Mouse (Mus musculus): ENCODE measurements around the gene Cldn3. TPM values are rescaled to one million over a fixed set of nuclear protein-coding genes. Genes with fewer than 3 reads are reported as not detected.
A peak's percentile ranks its signal among the peaks of the same experiment; 100 is the strongest.

The Cldn3 gene
- polyA plus RNA-seq, 1 experiment from 2014 or later = 4.7 TPM

DNA sequence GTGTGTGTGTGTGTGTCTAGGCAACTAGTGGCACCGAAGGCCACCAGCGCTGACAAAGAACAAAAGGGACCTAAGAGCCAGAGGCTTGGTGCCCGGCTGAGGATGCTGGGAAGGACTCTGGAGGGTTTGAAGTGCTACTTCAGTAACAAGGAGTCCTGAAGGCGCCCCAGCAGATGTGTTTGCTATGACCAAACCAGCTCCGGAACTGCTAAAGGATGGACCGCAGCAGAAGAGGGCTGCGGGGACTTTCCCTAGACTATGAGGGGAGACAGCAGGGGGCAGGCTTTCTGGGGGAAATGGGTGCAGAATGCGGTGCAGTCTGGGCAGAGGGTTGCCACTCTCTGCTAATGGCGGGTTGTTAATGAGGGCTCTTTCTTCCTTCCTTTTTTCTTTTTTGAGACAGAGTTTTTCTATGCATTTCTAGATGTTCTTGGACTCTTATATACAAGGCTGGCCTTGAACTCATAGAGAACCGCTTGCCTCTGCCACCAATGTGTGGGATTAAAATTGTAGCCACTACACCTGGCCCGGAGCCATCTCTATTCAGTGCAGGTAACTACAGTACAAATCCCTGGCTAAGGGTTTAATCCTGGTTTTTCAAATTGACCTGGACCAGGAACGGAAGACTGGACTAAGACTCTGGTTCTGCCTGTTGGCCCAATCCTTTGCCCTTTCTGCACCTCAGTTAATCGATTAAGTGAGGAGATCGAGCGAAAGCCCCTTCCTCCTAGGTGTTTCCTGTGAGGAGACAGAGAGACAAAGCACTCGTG, 22.0 kb downstream of the Cldn3 start:
- no peak for ATAC-seq (ENCODE audit: insufficient number of reproducible peaks, insufficient read depth, low FRiP score, low TSS enrichment, low read depth)
- H3K4me1 ChIP-seq (replicated peaks) = peaks cover 29% of the 10 kb centered on the region
- H3K4me3 ChIP-seq (replicated peaks) = peak overlapping the region; percentile 56
- H3K9ac ChIP-seq (replicated peaks) = peak overlapping the region; percentile 52
- WGBS = 31% methylated on average over 16 of the region's 16 CpGs
- peak overlapping the region; percentile 94 for H3K27ac ChIP-seq
- no peaks in the 10 kb centered on the region for H3K36me3 ChIP-seq
- peaks cover 17% of the 10 kb centered on the region for H3K27me3 ChIP-seq
- H3K4me2 ChIP-seq = peak overlapping the region; percentile 65
- no peaks in the 10 kb centered on the region for H3K9me3 ChIP-seq

GRCm38 (mm10) chr5:135008671-135009589, 22.9 kb downstream of the Cldn3 start, which contains the start of gene Abhd11:
Gene Abhd11, plus strand, starts transcription at chr5:135009152.
- Histone ChIP-seq H3K9ac (replicated peaks) (peak within 1 kb of the TSS; percentile 52), H3K27ac (peak within 1 kb of the TSS; percentile 96), H3K9me3 (no peaks in the 10 kb centered on the region), H3K4me3 (replicated peaks) (peak within 1 kb of the TSS; percentile 56), H3K4me2 (peak within 1 kb of the TSS; percentile 65), H3K36me3 (no peaks in the 10 kb centered on the region), H3K4me1 (replicated peaks) (peaks cover 31% of the 10 kb centered on the region), H3K27me3 (peaks cover 17% of the 10 kb centered on the region)
- WGBS = under 1% methylated on average over 52 of the region's 52 CpGs
- peak; percentile 86 for ATAC-seq (ENCODE audit: insufficient number of reproducible peaks, insufficient read depth, low FRiP score, low TSS enrichment, low read depth)

DNA sequence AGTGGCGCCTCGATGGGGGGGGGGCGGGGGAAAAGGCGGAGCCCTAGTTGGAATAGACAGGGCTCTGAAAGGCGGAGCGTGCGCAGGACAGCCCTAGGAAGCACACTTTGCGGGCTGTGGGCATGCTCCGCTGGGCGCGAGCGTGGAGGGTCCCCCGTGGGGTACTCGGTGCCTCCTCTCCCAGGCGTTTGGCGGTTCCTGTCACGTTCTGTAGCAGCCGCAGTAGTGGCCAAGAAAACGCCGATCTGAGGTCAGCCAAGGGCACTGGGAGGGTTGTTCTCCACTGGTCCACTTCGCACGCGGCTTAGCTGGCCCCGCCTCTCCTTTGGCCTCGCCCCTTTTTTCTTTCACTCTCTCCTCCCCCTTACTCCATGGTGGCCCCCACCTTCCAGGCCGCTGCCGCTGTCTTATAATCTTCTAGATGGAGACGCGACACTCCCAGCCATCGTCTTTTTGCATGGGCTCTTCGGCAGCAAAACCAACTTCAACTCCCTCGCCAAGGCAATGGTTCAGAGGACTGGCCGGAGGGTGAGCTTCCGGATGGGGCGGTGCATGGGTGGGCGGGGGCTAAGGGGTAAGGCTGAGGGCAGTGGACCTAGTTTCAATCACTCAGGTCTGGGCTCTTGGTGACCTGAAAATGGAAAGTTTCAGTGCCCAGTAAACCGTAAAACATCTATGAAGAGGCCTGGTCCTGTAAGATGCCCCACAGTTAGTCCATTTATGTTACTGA, 23.7 kb downstream of the Cldn3 start:
- ATAC-seq (ENCODE audit: insufficient number of reproducible peaks, insufficient read depth, low FRiP score, low TSS enrichment, low read depth) = peak; percentile 71
- Histone ChIP-seq H3K9ac (replicated peaks) (peak overlapping the region; percentile 51), H3K36me3 (no peaks in the 10 kb centered on the region), H3K4me3 (replicated peaks) (peak overlapping the region; percentile 56), H3K9me3 (no peaks in the 10 kb centered on the region), H3K27me3 (peaks cover 17% of the 10 kb centered on the region), H3K4me2 (peak overlapping the region; percentile 65), H3K4me1 (replicated peaks) (peaks cover 31% of the 10 kb centered on the region), H3K27ac (peak overlapping the region; percentile 96)
- WGBS = under 1% methylated on average over 37 of the region's 37 CpGs

DNA sequence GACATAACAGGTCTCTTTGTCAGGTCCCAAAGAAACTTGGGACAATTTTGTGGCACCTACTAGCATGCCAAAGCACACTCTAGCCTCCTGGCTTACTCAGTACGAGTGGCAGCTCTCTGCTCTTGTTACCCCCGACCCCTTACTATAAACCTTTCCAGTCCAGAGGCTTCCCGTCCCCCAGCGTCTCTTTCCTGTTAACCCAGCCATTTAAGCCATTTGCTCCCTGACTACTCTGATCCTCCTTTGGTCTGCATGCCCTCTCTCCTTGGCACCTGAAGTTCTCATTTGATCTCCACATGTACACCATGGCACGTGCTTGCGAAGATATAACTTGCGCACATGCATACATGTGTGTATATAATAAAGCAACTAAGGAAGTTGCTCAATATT, 24.3 kb downstream of the Cldn3 start:
- Histone ChIP-seq H3K9me3 (no peaks in the 10 kb centered on the region), H3K4me3 (replicated peaks) (peak overlapping the region; percentile 56), H3K4me2 (peak overlapping the region; percentile 65), H3K27me3 (peaks cover 17% of the 10 kb centered on the region), H3K36me3 (no peaks in the 10 kb centered on the region), H3K27ac (peak overlapping the region; percentile 96), H3K4me1 (replicated peaks) (peaks cover 31% of the 10 kb centered on the region), H3K9ac (replicated peaks) (peak overlapping the region; percentile 51)
- 51% methylated on average over 7 of the region's 7 CpGs for WGBS
- no peak for ATAC-seq (ENCODE audit: insufficient number of reproducible peaks, insufficient read depth, low FRiP score, low TSS enrichment, low read depth)

DNA sequence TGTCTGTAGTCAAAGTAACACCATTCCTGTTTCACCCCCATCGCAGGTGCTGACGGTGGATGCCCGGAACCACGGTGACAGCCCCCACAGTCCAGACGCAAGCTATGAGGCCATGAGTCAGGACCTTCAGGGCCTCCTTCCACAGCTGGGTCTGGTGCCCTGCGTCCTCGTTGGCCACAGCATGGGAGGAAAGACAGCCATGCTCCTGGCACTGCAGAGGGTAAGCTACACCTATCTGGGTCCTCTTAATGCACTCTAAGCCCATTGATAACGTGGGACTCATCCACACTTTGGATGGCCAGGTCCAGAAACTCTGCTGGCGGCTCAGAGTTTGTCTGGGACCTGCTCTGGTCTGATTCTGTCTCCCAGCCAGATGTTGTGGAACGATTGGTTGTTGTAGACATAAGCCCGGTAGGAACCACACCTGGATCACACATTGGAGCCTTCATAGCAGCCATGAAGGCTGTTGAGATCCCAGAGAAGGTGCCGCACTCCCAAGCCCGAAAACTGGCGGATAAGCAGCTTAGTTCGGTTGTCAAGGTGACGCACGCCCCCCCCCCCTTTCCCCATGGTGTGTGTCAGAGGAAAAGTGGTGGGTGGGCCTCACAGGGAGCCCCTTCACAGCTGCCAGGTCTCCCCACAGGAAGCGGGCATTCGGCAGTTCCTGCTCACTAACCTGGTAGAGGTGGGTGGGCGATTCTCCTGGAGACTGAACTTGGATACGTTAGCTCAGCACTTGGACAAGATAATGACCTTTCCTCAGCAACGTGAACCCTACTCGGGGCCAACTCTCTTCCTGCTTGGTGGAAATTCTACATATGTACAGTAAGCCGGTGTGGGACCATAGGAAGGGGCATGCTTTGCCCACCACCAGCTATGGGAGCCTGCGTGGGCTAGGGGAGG, 25.1 kb downstream of the Cldn3 start:
- ATAC-seq (ENCODE audit: insufficient number of reproducible peaks, insufficient read depth, low FRiP score, low TSS enrichment, low read depth) = no peak
- H3K4me3 ChIP-seq (replicated peaks) = 0 out of 2 replicates have a peak overlapping the region, but pooled peaks have one; percentile 11
- no peak overlapping the region for H3K9ac ChIP-seq (replicated peaks)
- H3K27me3 ChIP-seq = peaks cover 13% of the 10 kb centered on the region
- peaks cover 31% of the 10 kb centered on the region for H3K4me1 ChIP-seq (replicated peaks)
- no peak overlapping the region for H3K4me2 ChIP-seq
- H3K36me3 ChIP-seq = no peaks in the 10 kb centered on the region
- no peak overlapping the region for H3K27ac ChIP-seq
- H3K9me3 ChIP-seq = no peaks in the 10 kb centered on the region
- 88% methylated on average over 25 of the region's 25 CpGs for WGBS

GRCm38 (mm10) chr5:135011809-135012613, 26.0 kb downstream of the Cldn3 start:
- Histone ChIP-seq H3K9ac (replicated peaks) (0 out of 2 replicates have a peak overlapping the region, but pooled peaks have one; percentile 8), H3K27me3 (peaks cover 13% of the 10 kb centered on the region), H3K4me1 (replicated peaks) (peaks cover 31% of the 10 kb centered on the region), H3K36me3 (no peaks in the 10 kb centered on the region), H3K27ac (peak overlapping the region; percentile 12; the same call in 1 of the 2 replicates), H3K4me2 (peak overlapping the region; percentile 43), H3K4me3 (replicated peaks) (peak overlapping the region; percentile 16; the same call in 1 of the 2 replicates), H3K9me3 (no peaks in the 10 kb centered on the region)
- ATAC-seq (ENCODE audit: insufficient number of reproducible peaks, insufficient read depth, low FRiP score, low TSS enrichment, low read depth) = no peak
- WGBS = 24% methylated on average over 26 of the region's 26 CpGs

DNA sequence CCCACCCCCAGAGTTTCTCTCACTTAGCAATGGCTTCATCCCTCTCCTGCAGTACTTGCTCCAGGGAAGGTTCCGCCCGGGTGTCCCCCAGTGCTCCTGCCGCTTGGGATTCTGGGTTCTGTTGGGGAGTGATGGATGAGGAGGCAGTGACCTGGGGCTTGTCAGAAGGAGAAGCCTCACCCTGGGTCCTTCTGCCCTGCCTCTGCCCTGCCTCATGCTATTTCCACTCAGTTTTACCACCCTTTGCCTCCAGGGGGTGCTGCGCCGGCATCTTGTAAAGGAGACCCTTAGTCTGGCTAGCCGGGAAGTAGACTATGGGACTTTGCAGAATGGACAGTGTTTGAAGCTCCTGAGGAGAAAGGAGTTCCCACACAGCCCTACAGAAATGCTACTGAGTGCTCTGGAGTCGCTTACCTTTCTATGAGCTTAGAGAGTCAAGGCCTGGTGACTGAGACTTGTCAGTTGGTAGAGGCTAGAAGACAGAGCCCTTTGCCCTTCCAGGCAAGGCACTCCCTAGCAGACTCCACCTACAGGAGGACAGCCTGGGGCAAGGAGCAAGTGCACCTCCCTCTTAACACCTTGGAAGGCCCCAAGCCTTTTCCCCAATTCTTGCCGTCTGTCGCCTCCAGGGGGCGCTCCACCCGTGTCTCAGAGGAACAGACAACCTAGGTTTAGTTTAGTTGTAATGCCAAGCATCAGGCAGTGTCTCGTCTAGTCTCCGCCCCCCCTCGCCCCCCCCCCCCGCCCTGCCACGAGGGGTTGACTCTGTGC, 26.8 kb downstream of the Cldn3 start:
- H3K9me3 ChIP-seq = no peaks in the 10 kb centered on the region
- H3K27ac ChIP-seq = no peak overlapping the region
- H3K4me3 ChIP-seq (replicated peaks) = peak overlapping the region; percentile 16; the same call in 1 of the 2 replicates
- H3K4me2 ChIP-seq = peak overlapping the region; percentile 43
- 2% methylated on average over 16 of the region's 16 CpGs for WGBS
- no peaks in the 10 kb centered on the region for H3K36me3 ChIP-seq
- H3K9ac ChIP-seq (replicated peaks) = 0 out of 2 replicates have a peak overlapping the region, but pooled peaks have one; percentile 8
- ATAC-seq (ENCODE audit: insufficient number of reproducible peaks, insufficient read depth, low FRiP score, low TSS enrichment, low read depth) = no peak
- peaks cover 31% of the 10 kb centered on the region for H3K4me1 ChIP-seq (replicated peaks)
- H3K27me3 ChIP-seq = peaks cover 13% of the 10 kb centered on the region

GRCm38 (mm10) chr5:135015497-135015896, 29.5 kb downstream of the Cldn3 start:
- Histone ChIP-seq H3K4me1 (replicated peaks) (peaks cover 21% of the 10 kb centered on the region), H3K27ac (no peak overlapping the region), H3K9ac (replicated peaks) (no peak overlapping the region), H3K36me3 (no peaks in the 10 kb centered on the region), H3K27me3 (peaks cover 13% of the 10 kb centered on the region), H3K4me2 (no peak overlapping the region), H3K4me3 (replicated peaks) (no peak overlapping the region), H3K9me3 (no peaks in the 10 kb centered on the region)
- ATAC-seq (ENCODE audit: insufficient number of reproducible peaks, insufficient read depth, low FRiP score, low TSS enrichment, low read depth) = no peak
- 13% methylated on average over 7 of the region's 7 CpGs for WGBS

DNA sequence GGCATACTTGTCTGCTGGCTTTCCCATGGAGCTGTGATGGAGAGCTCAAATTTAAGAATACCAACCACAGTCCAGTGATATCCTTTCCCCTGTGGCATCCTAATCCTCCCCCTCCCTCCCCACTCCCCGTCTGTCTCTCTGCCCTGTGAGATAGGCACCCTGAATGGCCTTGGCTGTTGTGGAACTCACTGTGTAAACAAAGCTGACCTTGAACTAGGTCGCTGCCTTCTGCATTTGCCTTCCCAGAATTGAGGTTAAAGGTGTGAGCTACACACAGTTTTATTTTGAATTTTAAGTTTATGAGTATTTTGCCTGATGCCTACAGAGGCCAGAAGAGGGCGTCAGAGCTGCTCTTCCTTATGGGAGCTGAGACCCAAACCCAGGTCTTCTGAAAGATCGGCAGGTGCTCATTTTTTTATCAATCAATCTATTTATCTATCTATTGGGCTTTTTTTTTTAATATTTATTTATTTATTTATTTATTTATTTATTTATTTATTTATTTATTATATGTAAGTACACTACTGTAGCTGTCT, 30.3 kb downstream of the Cldn3 start:
- Histone ChIP-seq H3K4me1 (replicated peaks) (peaks cover 16% of the 10 kb centered on the region), H3K4me3 (replicated peaks) (no peak overlapping the region), H3K4me2 (no peak overlapping the region), H3K27me3 (peaks cover 13% of the 10 kb centered on the region), H3K9ac (replicated peaks) (no peak overlapping the region), H3K9me3 (no peaks in the 10 kb centered on the region), H3K36me3 (no peaks in the 10 kb centered on the region), H3K27ac (no peak overlapping the region)
- no peak for ATAC-seq (ENCODE audit: insufficient number of reproducible peaks, insufficient read depth, low FRiP score, low TSS enrichment, low read depth)
- WGBS = 56% methylated on average over 4 of the region's 4 CpGs
